Mouse (Mus musculus): ENCODE measurements around the gene Mpst. TPM values are rescaled to one million over a fixed set of nuclear protein-coding genes. Genes with fewer than 3 reads are reported as not detected.

The Mpst gene
- polyA plus RNA-seq, 1 experiment from 2014 or later: 2.7 TPM

- Histone ChIP-seq H3K4me1 (replicated peaks; ENCODE audit: control insufficient read depth, insufficient read depth, low read length) (no peaks in the 10 kb centered on the region), H3K9me3 (ENCODE audit: control insufficient read depth, low read length) (no peaks in the 10 kb centered on the region), H3K36me3 (ENCODE audit: control insufficient read depth, insufficient read depth, low read length) (no peaks in the 10 kb centered on the region), H3K27ac (ENCODE audit: low read depth) (no peak within 1 kb of the TSS), H3K9ac (ENCODE audit: low read length) (no peak within 1 kb of the TSS), H3K4me3 (ENCODE audit: low read depth, low read length) (no peak within 1 kb of the TSS), H3K4me2 (ENCODE audit: low read length) (no peak within 1 kb of the TSS), H3K27me3 (replicated peaks; ENCODE audit: control insufficient read depth, insufficient read depth, low read length) (peaks cover 5% of the 10 kb centered on the region; the same call in 1 of the 2 replicates)
- no peak for ATAC-seq (replicated peaks; ENCODE audit: low FRiP score, low TSS enrichment, low read depth)
- DNase-seq (ENCODE audit: low spot score): no peak
- WGBS: 85% methylated on average over 8 of the region's 8 CpGs
These were observed 10.7 kb upstream of the Mpst start, which contains the start of gene Tex33 for GRCm38 (mm10) chr15:78395478-78395962. TSS of gene Tex33 (minus strand) at chr15:78395912.

GRCm38 (mm10) chr15:78401345-78401744 lies 4.9 kb upstream of the Mpst start:
- no peak overlapping the region for H3K9ac ChIP-seq (ENCODE audit: low read length)
- ATAC-seq (replicated peaks; ENCODE audit: low FRiP score, low TSS enrichment, low read depth) (no peak), DNase-seq (ENCODE audit: low spot score) (no peak)
- H3K4me3 ChIP-seq (ENCODE audit: low read depth, low read length): no peak overlapping the region
- no peaks in the 10 kb centered on the region for H3K9me3 ChIP-seq (ENCODE audit: control insufficient read depth, low read length)
- 80% methylated on average over 6 of the region's 6 CpGs for WGBS
- H3K4me1 ChIP-seq (replicated peaks; ENCODE audit: control insufficient read depth, insufficient read depth, low read length): 0 out of 2 replicates have a peak, but pooled peaks cover 5% of the 10 kb centered on the region
- H3K36me3 ChIP-seq (ENCODE audit: control insufficient read depth, insufficient read depth, low read length): no peaks in the 10 kb centered on the region
- H3K27ac ChIP-seq (ENCODE audit: low read depth): no peak overlapping the region
- H3K27me3 ChIP-seq (replicated peaks; ENCODE audit: control insufficient read depth, insufficient read depth, low read length): 0 out of 2 replicates have a peak, but pooled peaks cover 5% of the 10 kb centered on the region
- H3K4me2 ChIP-seq (ENCODE audit: low read length): no peak overlapping the region

- ATAC-seq (replicated peaks; ENCODE audit: low FRiP score, low TSS enrichment, low read depth): no peak
- Histone ChIP-seq H3K4me1 (replicated peaks; ENCODE audit: control insufficient read depth, insufficient read depth, low read length) (peaks cover 6% of the 10 kb centered on the region; the same call in 1 of the 2 replicates), H3K36me3 (ENCODE audit: control insufficient read depth, insufficient read depth, low read length) (no peaks in the 10 kb centered on the region), H3K27me3 (replicated peaks; ENCODE audit: control insufficient read depth, insufficient read depth, low read length) (0 out of 2 replicates have a peak, but pooled peaks cover 5% of the 10 kb centered on the region), H3K9me3 (ENCODE audit: control insufficient read depth, low read length) (no peaks in the 10 kb centered on the region), H3K4me2 (ENCODE audit: low read length) (no peak overlapping the region), H3K27ac (ENCODE audit: low read depth) (no peak overlapping the region), H3K9ac (ENCODE audit: low read length) (no peak overlapping the region), H3K4me3 (ENCODE audit: low read depth, low read length) (no peak overlapping the region)
- WGBS: 65% methylated on average over 4 of the region's 4 CpGs
- DNase-seq (ENCODE audit: low spot score): no peak
These were observed 4.3 kb upstream of the Mpst start for GRCm38 (mm10) chr15:78401921-78402320.

GRCm38 (mm10) chr15:78402423-78402822 lies 3.8 kb upstream of the Mpst start:
- H3K4me2 ChIP-seq (ENCODE audit: low read length): no peak overlapping the region
- no peak overlapping the region for H3K9ac ChIP-seq (ENCODE audit: low read length)
- no peak for DNase-seq (ENCODE audit: low spot score)
- H3K27me3 ChIP-seq (replicated peaks; ENCODE audit: control insufficient read depth, insufficient read depth, low read length): 0 out of 2 replicates have a peak, but pooled peaks cover 5% of the 10 kb centered on the region
- H3K27ac ChIP-seq (ENCODE audit: low read depth): no peak overlapping the region
- peaks cover 9% of the 10 kb centered on the region; the same call in 1 of the 2 replicates for H3K4me1 ChIP-seq (replicated peaks; ENCODE audit: control insufficient read depth, insufficient read depth, low read length)
- WGBS: 83% methylated on average over 7 of the region's 7 CpGs
- no peak overlapping the region for H3K4me3 ChIP-seq (ENCODE audit: low read depth, low read length)
- H3K9me3 ChIP-seq (ENCODE audit: control insufficient read depth, low read length): no peaks in the 10 kb centered on the region
- H3K36me3 ChIP-seq (ENCODE audit: control insufficient read depth, insufficient read depth, low read length): no peaks in the 10 kb centered on the region
- no peak for ATAC-seq (replicated peaks; ENCODE audit: low FRiP score, low TSS enrichment, low read depth)

GRCm38 (mm10) chr15:78403301-78403741 lies 2.9 kb upstream of the Mpst start:
- Histone ChIP-seq H3K9me3 (ENCODE audit: control insufficient read depth, low read length) (no peaks in the 10 kb centered on the region), H3K4me1 (replicated peaks; ENCODE audit: control insufficient read depth, insufficient read depth, low read length) (peaks cover 9% of the 10 kb centered on the region; the same call in 1 of the 2 replicates), H3K27me3 (replicated peaks; ENCODE audit: control insufficient read depth, insufficient read depth, low read length) (peaks cover 9% of the 10 kb centered on the region), H3K4me3 (ENCODE audit: low read depth, low read length) (no peak overlapping the region), H3K9ac (ENCODE audit: low read length) (no peak overlapping the region), H3K36me3 (ENCODE audit: control insufficient read depth, insufficient read depth, low read length) (no peaks in the 10 kb centered on the region), H3K4me2 (ENCODE audit: low read length) (peak overlapping the region; percentile 2; the same call in 1 of the 2 replicates), H3K27ac (ENCODE audit: low read depth) (no peak overlapping the region)
- DNase-seq (ENCODE audit: low spot score) (no peak), ATAC-seq (replicated peaks; ENCODE audit: low FRiP score, low TSS enrichment, low read depth) (no peak)
- WGBS: 42% methylated on average over 3 of the region's 3 CpGs

- Histone ChIP-seq H3K4me3 (ENCODE audit: low read depth, low read length) (no peak overlapping the region), H3K4me1 (replicated peaks; ENCODE audit: control insufficient read depth, insufficient read depth, low read length) (peaks cover 9% of the 10 kb centered on the region; the same call in 1 of the 2 replicates)
- WGBS: 44% methylated on average over 1 of the region's 1 CpGs
These were observed 2.3 kb upstream of the Mpst start for GRCm38 (mm10) chr15:78403896-78404295.

GRCm38 (mm10) chr15:78405098-78405497 lies 1.1 kb upstream of the Mpst start:
- no peaks in the 10 kb centered on the region for H3K36me3 ChIP-seq (ENCODE audit: control insufficient read depth, insufficient read depth, low read length)
- H3K9ac ChIP-seq (ENCODE audit: low read length): no peak overlapping the region
- H3K4me1 ChIP-seq (replicated peaks; ENCODE audit: control insufficient read depth, insufficient read depth, low read length): peaks cover 9% of the 10 kb centered on the region; the same call in 1 of the 2 replicates
- no peak for DNase-seq (ENCODE audit: low spot score)
- peak overlapping the region; percentile 74 for H3K4me3 ChIP-seq (ENCODE audit: low read depth, low read length)
- 57% methylated on average over 11 of the region's 11 CpGs for WGBS
- H3K4me2 ChIP-seq (ENCODE audit: low read length): peak overlapping the region; percentile 98
- no peak overlapping the region for H3K27ac ChIP-seq (ENCODE audit: low read depth)
- peaks cover 27% of the 10 kb centered on the region for H3K27me3 ChIP-seq (replicated peaks; ENCODE audit: control insufficient read depth, insufficient read depth, low read length)
- no peaks in the 10 kb centered on the region for H3K9me3 ChIP-seq (ENCODE audit: control insufficient read depth, low read length)
- ATAC-seq (replicated peaks; ENCODE audit: low FRiP score, low TSS enrichment, low read depth): no peak

More at GRCm38 (mm10) chr15:78403896-78404295, 2.3 kb upstream of the Mpst start:
- Histone ChIP-seq H3K27ac (ENCODE audit: low read depth) (no peak overlapping the region), H3K9me3 (ENCODE audit: control insufficient read depth, low read length) (no peaks in the 10 kb centered on the region), H3K9ac (ENCODE audit: low read length) (no peak overlapping the region), H3K4me2 (ENCODE audit: low read length) (no peak overlapping the region), H3K27me3 (replicated peaks; ENCODE audit: control insufficient read depth, insufficient read depth, low read length) (peaks cover 15% of the 10 kb centered on the region), H3K36me3 (ENCODE audit: control insufficient read depth, insufficient read depth, low read length) (no peaks in the 10 kb centered on the region)
- no peak for DNase-seq (ENCODE audit: low spot score)
- ATAC-seq (replicated peaks; ENCODE audit: low FRiP score, low TSS enrichment, low read depth): no peak

GRCm38 (mm10) chr15:78405517-78406211 lies 552 bp upstream of the Mpst start, which contains the start of gene Tst:
TSS of gene Tst (minus strand) at chr15:78405907.
- H3K9ac ChIP-seq (ENCODE audit: low read length): peak within 1 kb of the TSS; percentile 72
- H3K27me3 ChIP-seq (replicated peaks; ENCODE audit: control insufficient read depth, insufficient read depth, low read length): peaks cover 32% of the 10 kb centered on the region
- H3K9me3 ChIP-seq (ENCODE audit: control insufficient read depth, low read length): no peaks in the 10 kb centered on the region
- H3K4me1 ChIP-seq (replicated peaks; ENCODE audit: control insufficient read depth, insufficient read depth, low read length): peaks cover 9% of the 10 kb centered on the region; the same call in 1 of the 2 replicates
- no peaks in the 10 kb centered on the region for H3K36me3 ChIP-seq (ENCODE audit: control insufficient read depth, insufficient read depth, low read length)
- peak within 1 kb of the TSS; percentile 98 for H3K4me2 ChIP-seq (ENCODE audit: low read length)
- H3K27ac ChIP-seq (ENCODE audit: low read depth): peak within 1 kb of the TSS; percentile 92
- 2% methylated on average over 34 of the region's 34 CpGs for WGBS
- DNase-seq (ENCODE audit: low spot score) (peak; percentile 89), ATAC-seq (replicated peaks; ENCODE audit: low FRiP score, low TSS enrichment, low read depth) (peak; percentile 78)
- peak within 1 kb of the TSS; percentile 74 for H3K4me3 ChIP-seq (ENCODE audit: low read depth, low read length)

Data from intestine, embryonic 14.5 days (tissue).